In genomic region chr12:111688069-111688428, GRCm38 (mm10) we compare ENCODE assay signal across 8 mouse cellular contexts. TPM values are rescaled to one million over a fixed set of nuclear protein-coding genes. Genes with fewer than 3 reads are reported as not detected.
A peak's percentile ranks its signal among the peaks of the same experiment; 100 is the strongest.
DNase-seq lines count a peak whose midpoint lies in the region; ATAC-seq and TF ChIP-seq lines count a peak whose summit lies in the region.

No protein-coding gene starts in this region.

- no peak for DNase-seq in heart, adult 2 months
- no peak for DNase-seq in heart, adult 18-20 months
- DNase-seq in lung, embryonic 14.5 days: no peak
- no peak for DNase-seq in lung, postnatal 25 days (ENCODE audit: low spot score)
- DNase-seq in hindbrain, embryonic 14.5 days (ENCODE audit: low spot score): no peak
- DNase-seq in thymus, postnatal 4 days: no peak
- DNase-seq in ovary, postnatal 10 days (ENCODE audit: low spot score): no peak

- no peak for TF ChIP-seq CTCF in heart, adult 2 months (IDR thresholded peaks at IDR 0.05)
- no peak for TF ChIP-seq CTCF in lung, embryonic 14.5 days (IDR thresholded peaks at IDR 0.05; ENCODE audit: low read depth)

- H3K36me3 ChIP-seq in heart, adult 2 months (ENCODE audit: control insufficient read depth, insufficient read depth, low read length): no peaks in the 10 kb centered on the region
- H3K36me3 ChIP-seq in lung, embryonic 14.5 days (ENCODE audit: insufficient read depth): 0 out of 2 replicates have a peak, but pooled peaks cover 11% of the 10 kb centered on the region
- H3K36me3 ChIP-seq in hindbrain, embryonic 14.5 days (replicated peaks; ENCODE audit: control insufficient read depth, insufficient read depth): no peaks in the 10 kb centered on the region; the same call in 1 of the 2 replicates
- peaks cover 5% of the 10 kb centered on the region; the same call in 1 of the 2 replicates for H3K36me3 ChIP-seq in neural tube, embryonic 15.5 days

- no peak for TF ChIP-seq POLR2A in heart, adult 2 months (IDR thresholded peaks at IDR 0.05; ENCODE audit: insufficient read depth, low read depth, low read length)

- no peaks in the 10 kb centered on the region for H3K27me3 ChIP-seq in heart, adult 2 months (ENCODE audit: control insufficient read depth, insufficient read depth, low read length)
- H3K27me3 ChIP-seq in lung, embryonic 14.5 days (ENCODE audit: insufficient read depth, low read length): no peaks in the 10 kb centered on the region
- H3K27me3 ChIP-seq in hindbrain, embryonic 14.5 days (ENCODE audit: control insufficient read depth, insufficient read depth, low read length): no peaks in the 10 kb centered on the region
- H3K27me3 ChIP-seq in neural tube, embryonic 15.5 days (replicated peaks): no peaks in the 10 kb centered on the region

- no peak for TF ChIP-seq EP300 in heart, adult 2 months (IDR thresholded peaks at IDR 0.05; ENCODE audit: insufficient read depth, low read depth, low read length)

- H3K4me1 ChIP-seq in heart, adult 2 months (ENCODE audit: control insufficient read depth, insufficient read depth, low read length): peaks cover 19% of the 10 kb centered on the region
- H3K4me1 ChIP-seq in lung, embryonic 14.5 days (ENCODE audit: insufficient read depth): peaks cover 18% of the 10 kb centered on the region
- peaks cover 34% of the 10 kb centered on the region for H3K4me1 ChIP-seq in hindbrain, embryonic 14.5 days (replicated peaks; ENCODE audit: control insufficient read depth, insufficient read depth, low read length)
- peaks cover 45% of the 10 kb centered on the region for H3K4me1 ChIP-seq in neural tube, embryonic 15.5 days

- H3K4me2 ChIP-seq in lung, embryonic 14.5 days: no peak overlapping the region; the same call in 1 of the 2 replicates
- H3K4me2 ChIP-seq in hindbrain, embryonic 14.5 days (replicated peaks): 0 out of 2 replicates have a peak overlapping the region, but pooled peaks have one; percentile 2
- no peak overlapping the region for H3K4me2 ChIP-seq in neural tube, embryonic 15.5 days

- no peaks in the 10 kb centered on the region for H3K79me2 ChIP-seq in heart, adult 2 months (replicated peaks; ENCODE audit: control insufficient read depth, insufficient read depth, low read length)

- no peaks in the 10 kb centered on the region for H3K9me3 ChIP-seq in lung, embryonic 14.5 days (ENCODE audit: low read depth, low read length)
- no peaks in the 10 kb centered on the region for H3K9me3 ChIP-seq in hindbrain, embryonic 14.5 days (ENCODE audit: control insufficient read depth, low read length)
- no peaks in the 10 kb centered on the region for H3K9me3 ChIP-seq in neural tube, embryonic 15.5 days (replicated peaks)

- 20% methylated on average over 2 of the region's 2 CpGs for WGBS in heart, adult 2 months
- WGBS in lung, embryonic 14.5 days: 19% methylated on average over 2 of the region's 2 CpGs
- 27% methylated on average over 2 of the region's 2 CpGs for WGBS in hindbrain, embryonic 14.5 days
- 38% methylated on average over 2 of the region's 2 CpGs for WGBS in neural tube, embryonic 15.5 days

- H3K27ac ChIP-seq in heart, adult 2 months: peak overlapping the region; percentile 83
- peak overlapping the region; percentile 88 for H3K27ac ChIP-seq in lung, embryonic 14.5 days (ENCODE audit: low read depth)
- peak overlapping the region; percentile 82 for H3K27ac ChIP-seq in hindbrain, embryonic 14.5 days
- H3K27ac ChIP-seq in neural tube, embryonic 15.5 days (replicated peaks): peak overlapping the region; percentile 83

- no peak overlapping the region for H3K9ac ChIP-seq in heart, adult 2 months (ENCODE audit: low read depth, low read length)
- no peak overlapping the region for H3K9ac ChIP-seq in lung, embryonic 14.5 days
- H3K9ac ChIP-seq in hindbrain, embryonic 14.5 days: no peak overlapping the region
- no peak overlapping the region for H3K9ac ChIP-seq in neural tube, embryonic 15.5 days (replicated peaks)

- intact Hi-C loops in heart, adult 2 months (cut with DNase I): no loop called here

- ATAC-seq in lung, embryonic 14.5 days (ENCODE audit: insufficient read depth): no peak
- ATAC-seq in hindbrain, embryonic 14.5 days (ENCODE audit: low FRiP score): no peak
- ATAC-seq in neural tube, embryonic 15.5 days (ENCODE audit: low FRiP score): no peak

- H3K4me3 ChIP-seq in heart, adult 2 months: no peak overlapping the region
- H3K4me3 ChIP-seq in lung, embryonic 14.5 days (ENCODE audit: low read depth, low read length): no peak overlapping the region
- no peak overlapping the region for H3K4me3 ChIP-seq in hindbrain, embryonic 14.5 days (replicated peaks; ENCODE audit: low read length)
- no peak overlapping the region for H3K4me3 ChIP-seq in neural tube, embryonic 15.5 days (replicated peaks)

RNA-seq across cellular contexts. Expression of gene Trmt61a, which starts 10.1 kb away (rescaled TPM):
- 1 to 10 TPM; 4.5 to 5.4 TPM for total RNA-seq in heart, adult 2 months (2021)
- 7.6 and 11.8 TPM in 2 replicates for polyA plus RNA-seq in heart, adult 2 months (2012; rRNA removed)
- total RNA-seq in heart, adult 18-20 months (2021): 1 to 10 TPM; 5.8 to 6.5 TPM
- 8.7 and 9.3 TPM in 2 replicates for polyA plus RNA-seq in lung, embryonic 14.5 days (2014; fragmentation: Nextera tagmentation; extraction: Ambion mirVana)
- 6.1 and 7.2 TPM in 2 replicates for polyA plus RNA-seq in hindbrain, embryonic 14.5 days (2014; fragmentation: Nextera tagmentation; extraction: Ambion mirVana)
- polyA plus RNA-seq in neural tube, embryonic 15.5 days (2015; fragmentation: Nextera tagmentation; extraction: Ambion mirVana): 9.6 and 10.8 TPM in 2 replicates

RNA-seq across cellular contexts. Expression of gene Ckb, which starts 15.9 kb away (rescaled TPM):
- total RNA-seq in heart, adult 2 months (2021): 10 to 100 TPM; 65.3 to 81.4 TPM
- polyA plus RNA-seq in heart, adult 2 months (2012; rRNA removed): 115 and 120 TPM in 2 replicates
- total RNA-seq in heart, adult 18-20 months (2021): 10 to 100 TPM; 67.8 to 74.5 TPM
- polyA plus RNA-seq in lung, embryonic 14.5 days (2014; fragmentation: Nextera tagmentation; extraction: Ambion mirVana): 210 and 217 TPM in 2 replicates
- polyA plus RNA-seq in hindbrain, embryonic 14.5 days (2014; fragmentation: Nextera tagmentation; extraction: Ambion mirVana): 1,434 and 1,576 TPM in 2 replicates
- 1,500 and 1,731 TPM in 2 replicates for polyA plus RNA-seq in neural tube, embryonic 15.5 days (2015; fragmentation: Nextera tagmentation; extraction: Ambion mirVana)

RNA-seq across cellular contexts. Expression of gene Bag5, which starts 25.0 kb away (rescaled TPM):
- 10 to 100 TPM; 18.8 to 22.8 TPM for total RNA-seq in heart, adult 2 months (2021)
- polyA plus RNA-seq in heart, adult 2 months (2012; rRNA removed): 9.8 and 15.9 TPM in 2 replicates
- 10 to 100 TPM; 19.7 to 26.3 TPM for total RNA-seq in heart, adult 18-20 months (2021)
- polyA plus RNA-seq in lung, embryonic 14.5 days (2014; fragmentation: Nextera tagmentation; extraction: Ambion mirVana): 51.5 and 53.2 TPM in 2 replicates
- polyA plus RNA-seq in hindbrain, embryonic 14.5 days (2014; fragmentation: Nextera tagmentation; extraction: Ambion mirVana): 65.5 and 71.6 TPM in 2 replicates
- polyA plus RNA-seq in neural tube, embryonic 15.5 days (2015; fragmentation: Nextera tagmentation; extraction: Ambion mirVana): 61.5 and 65.2 TPM in 2 replicates

RNA-seq across cellular contexts. Expression of gene Apopt1, which starts 25.0 kb away (rescaled TPM):
- 10 to 100 TPM; 32.0 to 36.3 TPM for total RNA-seq in heart, adult 2 months (2021)
- 31.4 and 31.7 TPM in 2 replicates for polyA plus RNA-seq in heart, adult 2 months (2012; rRNA removed)
- 10 to 100 TPM; 33.9 to 36.8 TPM for total RNA-seq in heart, adult 18-20 months (2021)
- 53.3 and 57.3 TPM in 2 replicates for polyA plus RNA-seq in lung, embryonic 14.5 days (2014; fragmentation: Nextera tagmentation; extraction: Ambion mirVana)
- polyA plus RNA-seq in hindbrain, embryonic 14.5 days (2014; fragmentation: Nextera tagmentation; extraction: Ambion mirVana): 48.2 and 61.4 TPM in 2 replicates
- 58.5 and 58.8 TPM in 2 replicates for polyA plus RNA-seq in neural tube, embryonic 15.5 days (2015; fragmentation: Nextera tagmentation; extraction: Ambion mirVana)
